Mouse (Mus musculus) activated CD4-positive, CD25-positive, alpha-beta regulatory T cell, adult 4 months (primary cell): ENCODE measurements around the gene Olfr1107. TPM values are rescaled to one million over a fixed set of nuclear protein-coding genes. Genes with fewer than 3 reads are reported as not detected.

Experiments
- ATAC-seq: one replicate; pipeline ENCODE4 v1.8.0; 2017
- polyA plus RNA-seq, 2 experiments: library from polyadenylated mRNA; unstranded; fragments of 100-300 nt; shearing (Covaris generic); gene quantifications; one replicate each; pipeline ENCODE4 v1.2.1; 2017

The Olfr1107 gene
- polyA plus RNA-seq, result not detected

- ATAC-seq, result no peak
Observed at GRCm38 (mm10) chr2:87075717-87076116, at the start of gene Olfr1107. Gene Olfr1107 (minus strand): TSS chr2:87075817.

- ATAC-seq, result no peak
Observed at GRCm38 (mm10) chr2:87114467-87114866, 38.9 kb upstream of the Olfr1107 start, which contains the start of gene Olfr259. Gene Olfr259 (minus strand): TSS chr2:87114567.

GRCm38 (mm10) chr2:87095908-87096307 is 20.3 kb upstream of the Olfr1107 start, which contains the start of gene Olfr1109:
Gene Olfr1109 (minus strand): TSS chr2:87096008.
- no peak for ATAC-seq

GRCm38 (mm10) chr2:87052173-87052572 is 23.4 kb downstream of the Olfr1107 start, which contains the start of gene Olfr1106:
Gene Olfr1106 (minus strand): TSS chr2:87052273.
- ATAC-seq, result no peak

- ATAC-seq, result no peak
Observed at GRCm38 (mm10) chr2:87036431-87036830, 39.2 kb downstream of the Olfr1107 start, which contains the start of gene Olfr1105. Gene Olfr1105 (minus strand): TSS chr2:87036531.

- no peak for ATAC-seq
Observed at GRCm38 (mm10) chr2:87026980-87027379, 48.6 kb downstream of the Olfr1107 start, which contains the start of gene Olfr1104. Gene Olfr1104 (minus strand): TSS chr2:87027080.

Other genes starting within 250 kb of the Olfr1107 start
- not detected for gene Olfr1095, start 224.1 kb downstream of the Olfr1107 start, polyA plus RNA-seq
- not detected for gene Gm13723, start 201.0 kb downstream of the Olfr1107 start, polyA plus RNA-seq
- not detected for gene Olfr1097, start 183.6 kb downstream of the Olfr1107 start, polyA plus RNA-seq
- gene Olfr1098, start 151.3 kb downstream of the Olfr1107 start, polyA plus RNA-seq, result not detected
- not detected for gene Olfr1099, start 115.1 kb downstream of the Olfr1107 start, polyA plus RNA-seq
- not detected for gene Olfr1100, start 95.9 kb downstream of the Olfr1107 start, polyA plus RNA-seq
- gene Olfr1101, start 84.6 kb downstream of the Olfr1107 start, polyA plus RNA-seq, result not detected
- gene Olfr1102, start 77.4 kb downstream of the Olfr1107 start, polyA plus RNA-seq, result not detected
- gene Olfr1104, start 48.7 kb downstream of the Olfr1107 start, polyA plus RNA-seq, result not detected
- not detected for gene Olfr1105, start 39.3 kb downstream of the Olfr1107 start, polyA plus RNA-seq
- gene Olfr1106, start 23.5 kb downstream of the Olfr1107 start, polyA plus RNA-seq, result not detected
- not detected for gene Olfr1109, start 20.2 kb upstream of the Olfr1107 start, polyA plus RNA-seq
- gene Olfr259, start 38.8 kb upstream of the Olfr1107 start, polyA plus RNA-seq, result not detected
- not detected for gene Olfr1110, start 64.5 kb upstream of the Olfr1107 start, polyA plus RNA-seq
- gene Olfr1111, start 76.8 kb upstream of the Olfr1107 start, polyA plus RNA-seq, result not detected
- gene Olfr1112, start 112.0 kb upstream of the Olfr1107 start, polyA plus RNA-seq, result not detected
- not detected for gene Olfr1113, start 133.2 kb upstream of the Olfr1107 start, polyA plus RNA-seq
- not detected for gene Olfr1115, start 172.2 kb upstream of the Olfr1107 start, polyA plus RNA-seq
- gene Olfr1116, start 191.7 kb upstream of the Olfr1107 start, polyA plus RNA-seq, result under 1 TPM in 1 of 2 experiments, not detected in 1; 0.07 TPM
- not detected for gene Olfr1118, start 231.8 kb upstream of the Olfr1107 start, polyA plus RNA-seq